Mouse (Mus musculus) ovary, adult 2 months (tissue): ENCODE data around the gene Fam151a. TPM values are rescaled to one million over a fixed set of nuclear protein-coding genes. Genes with fewer than 3 reads are reported as not detected.

Experiments used
- polyA plus RNA-seq: library from polyadenylated mRNA; depleted of rRNA; stranded (reverse); fragments of >200 nt; gene quantifications from 2 replicates; pipeline ENCODE4 v1.2.3, GENCODE M21; 2012; rRNA removed

Fam151a gene
- 12.7 and 14.8 TPM in 2 replicates for polyA plus RNA-seq

GRCm38 (mm10) chr4:106733636-106734035 is at the start of gene Fam151a:
Gene Fam151a (plus strand): TSS chr4:106733889.

GRCm38 (mm10) chr4:106730814-106731213 is 2.9 kb upstream of the Fam151a start, which contains the start of gene Mroh7:
Gene Mroh7 (minus strand): TSS chr4:106730925.

Other genes starting within 250 kb of the Fam151a start
- gene Bsnd, start 241.6 kb upstream of the Fam151a start, polyA plus RNA-seq, result 0.05 and 0.17 TPM in 2 replicates
- 146 and 162 TPM in 2 replicates for gene Dhcr24, start 172.9 kb upstream of the Fam151a start, polyA plus RNA-seq
- gene Lexm, start 116.6 kb upstream of the Fam151a start, polyA plus RNA-seq, result not detected in 2 replicates
- 2.0 TPM in 2 replicates for gene Ttc22, start 111.5 kb upstream of the Fam151a start, polyA plus RNA-seq
- gene Pars2, start 82.8 kb upstream of the Fam151a start, polyA plus RNA-seq, result 11.9 and 19.5 TPM in 2 replicates
- 50.9 and 53.1 TPM in 2 replicates for gene Ttc4, start 54.9 kb upstream of the Fam151a start, polyA plus RNA-seq
- gene Mroh7, start 3.0 kb upstream of the Fam151a start, polyA plus RNA-seq, result 5.2 and 6.6 TPM in 2 replicates
- gene Acot11, start 71.1 kb downstream of the Fam151a start, polyA plus RNA-seq, result 10.8 and 13.7 TPM in 2 replicates
- gene Ssbp3, start 176.8 kb downstream of the Fam151a start, polyA plus RNA-seq, result 68.5 and 72.7 TPM in 2 replicates